Mouse (Mus musculus): Measurements from ENCODE around the gene Pglyrp2.

Gene Pglyrp2

DNA sequence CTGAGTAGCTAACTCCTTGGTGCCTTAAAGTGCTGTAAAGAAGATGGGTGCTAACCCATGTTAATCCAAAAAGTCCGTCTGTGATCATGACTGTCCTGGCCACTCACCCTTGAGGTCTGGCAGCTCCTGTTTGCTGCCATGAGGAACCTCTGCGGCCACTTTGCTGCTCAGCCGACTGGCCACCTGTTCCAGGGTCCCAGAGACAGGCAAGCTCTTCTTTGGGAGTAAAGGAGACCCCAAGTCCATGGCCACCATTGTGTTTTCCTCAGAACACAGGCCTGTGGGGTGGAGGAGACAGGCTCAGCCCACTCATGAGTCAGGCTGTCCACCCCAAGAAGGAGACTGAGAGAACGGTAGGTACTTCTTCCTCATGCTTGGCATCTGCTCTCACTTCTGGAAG lies 61.3 kb downstream of the Pglyrp2 start:
- no peak for ATAC-seq (ENCODE audit: insufficient number of reproducible peaks, low FRiP score, low TSS enrichment)
